Mouse (Mus musculus) adrenal gland (tissue): Measurements from ENCODE around the gene Ino80e.

ENCODE experiments used
- intact Hi-C: fragments of 180-260 bp; cut with DNase I; formaldehyde crosslinking; loops from one replicate; pipeline ENCODE4 v1.15.1; 2025

The Ino80e gene

GRCm38 (mm10) chr7:126816494-126816893 lies 45.7 kb downstream of the Ino80e start:
- intact Hi-C loops = no loop called here

GRCm38 (mm10) chr7:126815726-126816222 lies 46.4 kb downstream of the Ino80e start:
- intact Hi-C loops = no loop called here

GRCm38 (mm10) chr7:126809723-126810369 lies 52.3 kb downstream of the Ino80e start:
- intact Hi-C loops = no loop called here

GRCm38 (mm10) chr7:126808703-126809455 lies 53.3 kb downstream of the Ino80e start:
- intact Hi-C loops = no loop called here

GRCm38 (mm10) chr7:126807405-126807804 lies 54.8 kb downstream of the Ino80e start:
- intact Hi-C loops = no loop called here

GRCm38 (mm10) chr7:126806956-126807355 lies 55.2 kb downstream of the Ino80e start:
- intact Hi-C loops = no loop called here

GRCm38 (mm10) chr7:126803751-126804150 lies 58.4 kb downstream of the Ino80e start:
- intact Hi-C loops = no loop called here

- intact Hi-C loops = no loop called here
These were observed 59.0 kb downstream of the Ino80e start for GRCm38 (mm10) chr7:126803181-126803580.

- intact Hi-C loops = no loop called here
These were observed 59.9 kb downstream of the Ino80e start for GRCm38 (mm10) chr7:126802134-126802889.

- intact Hi-C loops = no loop called here
These were observed 61.1 kb downstream of the Ino80e start for GRCm38 (mm10) chr7:126801057-126801422.
